Mouse (Mus musculus) lung, postnatal 10 days (tissue): Measurements from ENCODE around the gene Fbxw19.
"Not testable (repeated sequence)": the region's sequence is repeated elsewhere in the genome, so short reads cannot be mapped to it uniquely, and the experiment has no call there.

Source experiments
- DNase-seq: peaks from one replicate; pipeline ENCODE4 v3.0.0; 2021

Fbxw19 gene

GRCm38 (mm10) chr9:109495775-109496174 lies at the start of gene Fbxw19:
Fbxw19 (minus strand) TSS chr9:109495875.
- not testable (repeated sequence) for DNase-seq

DNA sequence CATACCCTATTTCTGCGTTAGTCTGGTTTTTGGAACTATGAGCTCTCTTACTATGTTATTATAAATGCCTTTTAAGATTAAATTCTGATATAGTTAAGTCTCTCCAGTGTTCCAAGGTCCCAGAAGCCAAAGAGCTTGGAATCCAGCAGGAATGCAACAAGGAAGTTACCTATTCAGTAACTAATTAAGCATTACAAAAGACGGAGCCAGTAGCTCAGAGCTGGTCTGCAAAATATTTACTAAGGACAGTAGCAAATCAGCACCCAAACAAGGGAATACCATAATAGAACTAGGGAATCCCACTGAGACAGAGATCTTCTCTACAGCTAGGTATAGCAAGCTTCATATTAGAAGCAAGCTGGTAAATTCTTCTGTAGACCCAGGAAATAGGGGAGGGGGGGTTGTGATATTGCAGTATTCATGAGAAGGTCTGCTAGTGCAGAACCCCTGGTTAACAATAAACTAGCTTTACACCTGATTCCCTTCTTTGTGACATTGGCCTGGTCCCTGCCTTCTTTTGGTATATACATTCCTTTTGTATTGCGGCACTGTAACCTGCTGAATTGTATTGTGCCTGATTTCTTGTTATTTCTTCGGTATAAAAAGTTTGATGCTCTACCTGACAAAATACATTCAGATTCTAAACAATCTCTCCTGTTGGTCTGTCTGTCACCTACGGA lies 27.9 kb upstream of the Fbxw19 start:
- no peak for DNase-seq

DNA sequence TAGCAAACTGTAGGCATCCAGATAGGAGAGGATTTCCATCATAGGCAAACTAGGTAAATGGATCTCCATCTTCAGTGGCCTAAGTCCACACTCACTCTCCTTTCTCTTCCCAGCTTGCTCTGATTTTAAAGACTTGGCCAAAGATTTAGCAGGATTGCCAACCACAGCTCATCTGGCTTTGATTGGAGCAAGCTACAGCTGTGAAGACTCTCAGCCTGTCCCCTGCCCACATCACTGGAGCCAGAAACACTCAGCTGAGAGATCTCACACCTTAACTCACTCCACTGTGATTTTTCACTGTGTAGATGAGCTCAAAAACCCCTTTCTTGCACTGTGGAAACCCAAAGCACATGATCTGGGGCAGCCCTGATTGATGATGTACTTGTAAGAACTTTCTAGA lies 46.6 kb downstream of the Fbxw19 start, which contains the start of gene Fbxw16:
Gene Fbxw16, minus strand, starts transcription at position 101 of the 400 bp plus-strand sequence.
- no peak for DNase-seq

DNA sequence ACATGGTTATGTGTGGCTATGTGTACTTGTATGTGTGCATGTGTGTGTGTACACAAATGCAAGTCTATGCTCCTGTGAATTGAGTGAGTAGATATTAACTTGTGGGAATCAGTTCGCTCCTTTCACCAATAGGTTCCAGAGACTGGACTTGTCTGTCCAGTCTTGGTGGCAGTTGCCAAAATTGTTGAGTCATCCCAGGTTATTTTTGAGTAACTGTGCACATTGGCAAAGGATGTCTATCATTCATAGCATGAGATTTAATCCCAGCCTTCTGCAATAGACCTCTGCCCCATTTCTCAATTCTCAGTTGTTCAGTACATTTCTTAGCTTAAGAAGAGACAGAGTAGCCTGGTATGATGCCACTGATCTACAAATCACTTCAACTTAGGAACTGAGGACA lies 62.7 kb downstream of the Fbxw19 start:
- no peak for DNase-seq
